Mouse (Mus musculus): ENCODE data around the gene Ankrd11. TPM values are rescaled to one million over a fixed set of nuclear protein-coding genes. Genes with fewer than 3 reads are reported as not detected.

The Ankrd11 gene
- polyA plus RNA-seq, 1 experiment from 2014 or later = 71.8 TPM

GRCm38 (mm10) chr8:122917531-122918392 is 124.3 kb downstream of the Ankrd11 start:
- peaks cover 4% of the 10 kb centered on the region for H3K4me1 ChIP-seq (ENCODE audit: control insufficient read depth, insufficient read depth, low read length)
- no peaks in the 10 kb centered on the region for H3K27me3 ChIP-seq (ENCODE audit: control insufficient read depth, insufficient read depth, low read length)
- peaks cover 2% of the 10 kb centered on the region; the same call in 1 of the 2 replicates for H3K36me3 ChIP-seq (replicated peaks; ENCODE audit: control insufficient read depth, insufficient read depth, low read depth, low read length)
- H3K4me2 ChIP-seq (ENCODE audit: low read depth, low read length) = peak overlapping the region; percentile 6; the same call in 1 of the 2 replicates
- 41% methylated on average over 11 of the region's 11 CpGs for WGBS
- H3K9me3 ChIP-seq (replicated peaks; ENCODE audit: control insufficient read depth, low read length) = no peaks in the 10 kb centered on the region
- DNase-seq (ENCODE audit: low spot score) (peak; percentile 72), ATAC-seq (replicated peaks; ENCODE audit: insufficient number of reproducible peaks, low FRiP score, low TSS enrichment, low read depth) (peak; percentile 87)
- no peak overlapping the region for H3K9ac ChIP-seq (replicated peaks; ENCODE audit: low read length)
- 0 out of 2 replicates have a peak overlapping the region, but pooled peaks have one; percentile 35 for H3K27ac ChIP-seq (replicated peaks; ENCODE audit: low read depth, low read length)
- no peak overlapping the region for H3K4me3 ChIP-seq (ENCODE audit: low read depth, low read length)

- H3K27ac ChIP-seq (replicated peaks; ENCODE audit: low read depth, low read length) = no peak overlapping the region
- H3K4me3 ChIP-seq (ENCODE audit: low read depth, low read length) = no peak overlapping the region
- H3K27me3 ChIP-seq (ENCODE audit: control insufficient read depth, insufficient read depth, low read length) = no peaks in the 10 kb centered on the region
- peaks cover 4% of the 10 kb centered on the region for H3K4me1 ChIP-seq (ENCODE audit: control insufficient read depth, insufficient read depth, low read length)
- peaks cover 2% of the 10 kb centered on the region; the same call in 1 of the 2 replicates for H3K36me3 ChIP-seq (replicated peaks; ENCODE audit: control insufficient read depth, insufficient read depth, low read depth, low read length)
- 64% methylated on average over 3 of the region's 3 CpGs for WGBS
- H3K9me3 ChIP-seq (replicated peaks; ENCODE audit: control insufficient read depth, low read length) = no peaks in the 10 kb centered on the region
- no peak overlapping the region for H3K9ac ChIP-seq (replicated peaks; ENCODE audit: low read length)
- DNase-seq (ENCODE audit: low spot score) (no peak), ATAC-seq (replicated peaks; ENCODE audit: insufficient number of reproducible peaks, low FRiP score, low TSS enrichment, low read depth) (no peak)
- no peak overlapping the region for H3K4me2 ChIP-seq (ENCODE audit: low read depth, low read length)
Observed at GRCm38 (mm10) chr8:122916766-122917165, 125.3 kb downstream of the Ankrd11 start.

GRCm38 (mm10) chr8:122912871-122913270 is 129.2 kb downstream of the Ankrd11 start:
- no peaks in the 10 kb centered on the region for H3K27me3 ChIP-seq (ENCODE audit: control insufficient read depth, insufficient read depth, low read length)
- H3K9ac ChIP-seq (replicated peaks; ENCODE audit: low read length) = no peak overlapping the region
- no peak overlapping the region for H3K27ac ChIP-seq (replicated peaks; ENCODE audit: low read depth, low read length)
- H3K4me1 ChIP-seq (ENCODE audit: control insufficient read depth, insufficient read depth, low read length) = peaks cover 4% of the 10 kb centered on the region
- WGBS = 95% methylated on average over 4 of the region's 4 CpGs
- no peaks in the 10 kb centered on the region for H3K9me3 ChIP-seq (replicated peaks; ENCODE audit: control insufficient read depth, low read length)
- no peak for DNase-seq (ENCODE audit: low spot score)
- no peak overlapping the region for H3K4me2 ChIP-seq (ENCODE audit: low read depth, low read length)
- no peak overlapping the region for H3K4me3 ChIP-seq (ENCODE audit: low read depth, low read length)
- peaks cover 2% of the 10 kb centered on the region; the same call in 1 of the 2 replicates for H3K36me3 ChIP-seq (replicated peaks; ENCODE audit: control insufficient read depth, insufficient read depth, low read depth, low read length)
- ATAC-seq (replicated peaks; ENCODE audit: insufficient number of reproducible peaks, low FRiP score, low TSS enrichment, low read depth) = no peak

DNA sequence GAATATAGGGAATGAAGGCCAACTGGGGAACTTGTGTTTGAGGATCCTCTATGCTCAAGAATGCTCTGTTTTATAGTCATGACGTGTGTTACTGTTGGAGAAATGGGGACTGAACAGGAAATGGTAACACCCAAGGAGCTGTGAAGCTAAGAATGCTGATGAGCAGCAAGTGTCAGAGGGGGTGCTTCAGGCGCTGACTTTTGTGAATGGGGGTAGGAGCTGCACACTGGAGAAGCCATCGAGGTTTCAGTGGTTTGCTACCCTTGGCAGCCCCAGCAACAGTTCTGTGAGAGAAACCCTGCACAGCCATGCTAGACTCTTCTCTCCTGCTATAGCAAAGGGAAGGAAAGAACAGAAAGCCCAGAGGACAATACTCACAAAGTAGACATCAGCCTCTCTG is 129.9 kb downstream of the Ankrd11 start:
- no peak for DNase-seq (ENCODE audit: low spot score)
- no peak overlapping the region for H3K27ac ChIP-seq (replicated peaks; ENCODE audit: low read depth, low read length)
- no peaks in the 10 kb centered on the region for H3K27me3 ChIP-seq (ENCODE audit: control insufficient read depth, insufficient read depth, low read length)
- H3K4me2 ChIP-seq (ENCODE audit: low read depth, low read length) = no peak overlapping the region
- H3K4me1 ChIP-seq (ENCODE audit: control insufficient read depth, insufficient read depth, low read length) = peaks cover 2% of the 10 kb centered on the region; the same call in 1 of the 2 replicates
- no peak for ATAC-seq (replicated peaks; ENCODE audit: insufficient number of reproducible peaks, low FRiP score, low TSS enrichment, low read depth)
- H3K9ac ChIP-seq (replicated peaks; ENCODE audit: low read length) = no peak overlapping the region
- 87% methylated on average over 3 of the region's 3 CpGs for WGBS
- peaks cover 2% of the 10 kb centered on the region; the same call in 1 of the 2 replicates for H3K36me3 ChIP-seq (replicated peaks; ENCODE audit: control insufficient read depth, insufficient read depth, low read depth, low read length)
- no peak overlapping the region for H3K4me3 ChIP-seq (ENCODE audit: low read depth, low read length)
- H3K9me3 ChIP-seq (replicated peaks; ENCODE audit: control insufficient read depth, low read length) = no peaks in the 10 kb centered on the region

- Histone ChIP-seq H3K9me3 (replicated peaks; ENCODE audit: control insufficient read depth, low read length) (no peaks in the 10 kb centered on the region), H3K36me3 (replicated peaks; ENCODE audit: control insufficient read depth, insufficient read depth, low read depth, low read length) (no peaks in the 10 kb centered on the region; the same call in 1 of the 2 replicates), H3K9ac (replicated peaks; ENCODE audit: low read length) (no peak overlapping the region), H3K27me3 (ENCODE audit: control insufficient read depth, insufficient read depth, low read length) (no peaks in the 10 kb centered on the region), H3K4me1 (ENCODE audit: control insufficient read depth, insufficient read depth, low read length) (no peaks in the 10 kb centered on the region), H3K4me3 (ENCODE audit: low read depth, low read length) (no peak overlapping the region), H3K4me2 (ENCODE audit: low read depth, low read length) (no peak overlapping the region), H3K27ac (replicated peaks; ENCODE audit: low read depth, low read length) (no peak overlapping the region)
- ATAC-seq (replicated peaks; ENCODE audit: insufficient number of reproducible peaks, low FRiP score, low TSS enrichment, low read depth) (0 out of 2 replicates have a peak, but pooled peaks have one; percentile 15), DNase-seq (ENCODE audit: low spot score) (peak; percentile 87)
- WGBS = 61% methylated on average over 6 of the region's 6 CpGs
Observed at GRCm38 (mm10) chr8:122906463-122907021, 135.5 kb downstream of the Ankrd11 start.

DNA sequence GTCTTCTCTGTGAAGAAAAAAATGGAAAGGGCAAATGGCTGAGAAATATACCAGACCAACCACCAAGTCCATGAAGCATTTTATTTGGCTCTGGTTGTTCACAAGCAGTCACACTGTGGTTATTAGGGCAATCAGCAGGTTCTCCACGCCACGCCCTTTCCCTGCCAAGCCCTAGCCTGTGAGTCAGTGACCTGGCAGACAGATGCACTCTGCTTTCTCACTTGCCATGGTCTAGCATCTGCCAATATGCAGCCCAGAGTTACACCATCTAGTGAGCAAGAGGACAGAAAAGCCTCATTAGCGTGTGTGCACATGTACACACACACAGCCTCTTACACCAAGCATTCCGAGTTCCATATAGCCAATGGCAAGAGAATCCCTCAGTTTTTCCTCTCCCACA is 136.7 kb downstream of the Ankrd11 start:
- Histone ChIP-seq H3K9me3 (replicated peaks; ENCODE audit: control insufficient read depth, low read length) (no peaks in the 10 kb centered on the region), H3K4me2 (ENCODE audit: low read depth, low read length) (no peak overlapping the region), H3K9ac (replicated peaks; ENCODE audit: low read length) (no peak overlapping the region), H3K27ac (replicated peaks; ENCODE audit: low read depth, low read length) (no peak overlapping the region), H3K36me3 (replicated peaks; ENCODE audit: control insufficient read depth, insufficient read depth, low read depth, low read length) (no peaks in the 10 kb centered on the region; the same call in 1 of the 2 replicates), H3K4me3 (ENCODE audit: low read depth, low read length) (no peak overlapping the region), H3K27me3 (ENCODE audit: control insufficient read depth, insufficient read depth, low read length) (no peaks in the 10 kb centered on the region), H3K4me1 (ENCODE audit: control insufficient read depth, insufficient read depth, low read length) (no peaks in the 10 kb centered on the region)
- 95% methylated on average over 4 of the region's 4 CpGs for WGBS
- ATAC-seq (replicated peaks; ENCODE audit: insufficient number of reproducible peaks, low FRiP score, low TSS enrichment, low read depth) (no peak), DNase-seq (ENCODE audit: low spot score) (no peak)

DNA sequence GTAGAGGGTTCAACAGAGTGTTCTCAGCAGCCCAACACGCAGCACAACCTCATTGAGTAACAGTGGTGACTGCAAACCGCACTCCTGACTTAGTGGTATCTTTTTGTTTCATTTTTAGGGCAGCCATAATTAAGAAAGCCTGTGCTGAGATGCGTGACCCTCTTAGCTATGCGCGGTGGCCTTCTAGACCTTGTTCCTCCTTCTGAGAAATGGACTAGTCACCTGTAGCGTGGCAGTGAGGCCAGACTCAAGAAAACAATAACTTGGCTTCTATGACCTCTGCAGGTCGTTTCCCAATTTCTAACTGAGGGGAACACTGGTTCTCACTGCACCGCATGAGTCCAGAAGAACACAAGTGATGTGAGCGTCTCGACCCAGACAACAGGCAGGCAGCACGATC is 137.6 kb downstream of the Ankrd11 start:
- no peaks in the 10 kb centered on the region; the same call in 1 of the 2 replicates for H3K36me3 ChIP-seq (replicated peaks; ENCODE audit: control insufficient read depth, insufficient read depth, low read depth, low read length)
- H3K4me1 ChIP-seq (ENCODE audit: control insufficient read depth, insufficient read depth, low read length) = no peaks in the 10 kb centered on the region
- no peak overlapping the region for H3K9ac ChIP-seq (replicated peaks; ENCODE audit: low read length)
- no peak overlapping the region for H3K4me3 ChIP-seq (ENCODE audit: low read depth, low read length)
- 91% methylated on average over 11 of the region's 11 CpGs for WGBS
- DNase-seq (ENCODE audit: low spot score) = no peak
- no peak for ATAC-seq (replicated peaks; ENCODE audit: insufficient number of reproducible peaks, low FRiP score, low TSS enrichment, low read depth)
- no peak overlapping the region for H3K4me2 ChIP-seq (ENCODE audit: low read depth, low read length)
- no peaks in the 10 kb centered on the region for H3K27me3 ChIP-seq (ENCODE audit: control insufficient read depth, insufficient read depth, low read length)
- H3K9me3 ChIP-seq (replicated peaks; ENCODE audit: control insufficient read depth, low read length) = no peaks in the 10 kb centered on the region
- H3K27ac ChIP-seq (replicated peaks; ENCODE audit: low read depth, low read length) = no peak overlapping the region

DNA sequence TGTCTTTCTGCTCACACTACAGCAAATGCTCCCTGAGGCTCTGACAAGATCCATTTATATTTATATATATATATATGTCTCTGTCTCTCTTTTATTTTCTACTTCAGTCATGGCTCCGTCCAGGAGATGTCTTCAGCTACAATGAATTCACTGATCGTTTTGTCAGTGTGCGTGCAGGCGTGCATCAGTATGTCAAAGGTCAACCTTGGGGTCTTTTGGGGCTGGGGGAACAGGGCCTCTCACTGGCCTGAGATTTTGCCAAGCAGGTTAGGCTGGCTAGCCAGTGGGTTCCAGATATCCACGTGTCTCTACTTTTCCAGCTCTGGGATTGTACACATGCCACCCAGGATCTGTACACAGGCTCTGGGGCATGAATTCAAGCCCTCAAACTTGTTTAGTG is 139.1 kb downstream of the Ankrd11 start:
- no peak for ATAC-seq (replicated peaks; ENCODE audit: insufficient number of reproducible peaks, low FRiP score, low TSS enrichment, low read depth)
- H3K36me3 ChIP-seq (replicated peaks; ENCODE audit: control insufficient read depth, insufficient read depth, low read depth, low read length) = no peaks in the 10 kb centered on the region
- 56% methylated on average over 5 of the region's 5 CpGs for WGBS

More for the DNA sequence above, 139.1 kb downstream of the Ankrd11 start:
- DNase-seq (ENCODE audit: low spot score) = no peak
- Histone ChIP-seq H3K27ac (replicated peaks; ENCODE audit: low read depth, low read length) (no peak overlapping the region), H3K9ac (replicated peaks; ENCODE audit: low read length) (no peak overlapping the region), H3K4me3 (ENCODE audit: low read depth, low read length) (no peak overlapping the region), H3K4me1 (ENCODE audit: control insufficient read depth, insufficient read depth, low read length) (no peaks in the 10 kb centered on the region), H3K4me2 (ENCODE audit: low read depth, low read length) (no peak overlapping the region), H3K27me3 (ENCODE audit: control insufficient read depth, insufficient read depth, low read length) (no peaks in the 10 kb centered on the region), H3K9me3 (replicated peaks; ENCODE audit: control insufficient read depth, low read length) (no peaks in the 10 kb centered on the region)
